Mouse (Mus musculus) brain, embryonic 18.5 days (tissue): ENCODE data around the gene Polrmt.

Experiments
- DNase-seq: peaks from one replicate; pipeline ENCODE4 v3.0.0-alpha.2; 2012; ENCODE audit warnings: low read depth, low spot score

The Polrmt gene

GRCm38 (mm10) chr10:79745898-79746773, at the start of gene Polrmt:
Polrmt (minus strand) TSS chr10:79746581.
- DNase-seq = peak; percentile 91

DNA sequence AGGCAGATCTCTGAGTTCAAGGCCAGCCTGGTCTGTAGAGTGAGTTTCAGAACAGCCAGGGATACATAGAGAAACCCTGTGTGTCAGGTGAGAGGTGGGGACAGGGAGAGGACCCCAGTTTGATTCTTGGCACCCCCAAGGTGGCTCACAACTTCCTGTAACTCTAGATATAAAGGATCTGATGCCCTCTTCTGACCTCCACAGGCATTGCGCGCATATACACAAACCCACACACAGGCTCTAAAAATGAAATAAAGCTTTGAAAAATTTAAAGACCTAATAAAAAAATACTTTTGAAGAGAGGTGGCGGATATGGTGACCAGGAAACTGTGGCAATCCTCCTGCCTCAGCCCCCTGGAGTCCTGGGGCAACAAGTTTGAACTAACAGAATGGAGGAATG, 49.5 kb upstream of the Polrmt start:
- no peak for DNase-seq

GRCm38 (mm10) chr10:79794491-79794931, 48.1 kb upstream of the Polrmt start:
- no peak for DNase-seq

- DNase-seq = no peak
These were observed 47.5 kb upstream of the Polrmt start for GRCm38 (mm10) chr10:79793738-79794490.

DNA sequence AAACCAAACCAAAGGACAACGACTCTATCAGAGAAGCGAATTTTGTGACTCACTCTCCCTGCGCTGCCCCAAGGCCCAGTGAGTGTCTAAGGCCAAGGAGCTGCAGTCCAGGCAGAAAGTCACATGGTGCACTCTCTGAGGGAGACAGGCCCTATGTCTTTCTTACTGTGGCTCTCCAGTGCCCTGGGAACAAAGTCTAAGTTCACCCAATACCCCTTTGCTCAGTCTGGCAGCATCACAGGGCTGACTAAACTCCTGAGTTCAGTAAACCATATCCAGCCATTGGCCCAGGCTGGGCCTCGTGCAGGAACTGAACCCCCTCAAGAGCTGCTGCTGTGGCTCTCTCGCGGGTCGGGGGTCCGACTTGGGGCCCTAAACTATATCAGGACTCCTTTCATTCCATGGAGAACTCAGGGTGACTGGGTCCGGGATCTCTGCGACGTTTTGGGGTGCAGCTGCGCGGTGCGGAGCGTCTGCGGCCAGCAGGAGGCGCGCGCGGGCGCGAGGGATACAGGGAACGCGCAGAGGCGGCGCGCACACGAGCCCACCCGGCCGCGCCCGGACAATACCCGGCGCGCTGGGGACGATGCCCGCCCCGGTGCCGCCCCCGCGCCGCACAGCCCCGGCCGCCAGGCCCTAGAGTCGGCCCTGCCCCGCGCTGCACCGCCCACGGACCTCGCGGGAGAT, 46.8 kb upstream of the Polrmt start, which contains the start of gene Palm:
Gene Palm, plus strand, starts transcription at position 522 of the 687 bp plus-strand sequence.
- no peak for DNase-seq

DNA sequence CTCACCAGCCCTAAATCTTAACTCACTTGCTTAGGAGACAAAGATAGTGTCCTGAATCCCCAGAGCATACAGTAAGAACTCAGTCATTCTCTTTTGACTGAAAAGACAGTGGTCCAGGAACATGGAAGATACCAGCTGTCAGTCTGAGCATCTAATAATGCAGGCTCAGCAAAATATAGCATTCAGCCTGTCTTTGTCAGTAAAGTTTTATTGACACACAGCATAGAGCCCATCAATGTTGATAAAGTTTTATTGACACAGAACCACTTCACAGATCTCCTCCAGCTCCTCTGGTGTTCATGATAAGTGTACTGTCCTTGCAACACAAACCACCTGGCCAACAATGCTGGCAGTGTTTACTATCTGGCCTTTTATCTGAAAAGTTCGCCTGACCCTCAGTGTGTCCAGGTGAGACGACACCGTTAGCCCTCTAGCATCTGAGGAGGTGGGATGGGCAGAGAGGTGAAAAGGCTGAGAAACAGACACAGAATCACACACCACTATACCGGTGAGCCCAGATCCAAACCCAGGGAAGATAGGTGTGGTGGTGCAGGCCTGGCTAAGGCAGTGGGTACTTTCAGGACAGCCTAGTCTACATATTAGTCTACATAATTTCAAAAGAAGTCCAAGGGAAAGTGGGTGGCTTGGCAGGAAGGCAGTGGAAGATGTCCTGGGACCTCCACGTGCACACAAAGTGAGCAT, 46.1 kb upstream of the Polrmt start:
- DNase-seq = no peak

DNA sequence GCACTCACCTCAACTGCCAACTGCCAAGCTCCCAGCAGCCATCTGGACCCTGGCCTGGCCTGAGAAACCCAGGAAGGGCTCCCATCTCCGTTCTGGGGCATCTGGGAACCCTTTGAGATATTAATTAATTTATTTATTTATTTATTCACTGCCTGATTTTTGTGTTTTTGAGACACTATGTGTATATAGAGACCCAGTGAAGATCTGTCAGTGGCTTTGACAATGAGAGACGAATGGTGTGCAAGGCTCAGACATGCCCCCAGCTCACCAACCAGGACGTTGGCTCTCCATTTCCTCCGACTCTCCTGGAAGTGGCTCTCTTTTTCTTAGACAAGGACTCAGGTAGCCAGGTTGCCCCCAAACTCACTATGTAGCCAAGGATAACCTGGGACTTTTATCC, 44.5 kb upstream of the Polrmt start, which contains the start of gene Prss57:
Gene Prss57, minus strand, starts transcription at position 101 of the 400 bp plus-strand sequence.
- DNase-seq = no peak

DNA sequence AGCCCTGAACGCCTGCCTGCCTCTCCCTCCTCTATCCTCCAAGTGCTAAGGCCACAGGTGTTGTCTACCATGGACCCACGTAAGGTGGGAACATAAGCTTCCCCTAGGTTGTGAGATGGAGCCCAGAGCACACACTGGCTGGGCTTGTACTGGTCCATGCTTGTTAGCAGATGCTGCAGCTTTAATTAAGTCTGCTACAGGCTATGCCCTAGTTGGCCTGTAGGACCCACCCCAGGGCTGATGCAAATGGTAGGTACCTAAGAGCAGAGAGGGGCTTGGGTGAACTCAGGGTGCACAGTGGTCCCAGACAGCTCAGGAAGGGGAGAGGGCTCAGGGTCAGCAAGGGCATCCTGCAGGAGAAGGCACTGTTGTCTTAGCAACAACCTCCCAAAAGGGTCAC, 43.2 kb upstream of the Polrmt start:
- no peak for DNase-seq

- DNase-seq = no peak
These were observed 42.2 kb upstream of the Polrmt start for GRCm38 (mm10) chr10:79788386-79789158.

DNA sequence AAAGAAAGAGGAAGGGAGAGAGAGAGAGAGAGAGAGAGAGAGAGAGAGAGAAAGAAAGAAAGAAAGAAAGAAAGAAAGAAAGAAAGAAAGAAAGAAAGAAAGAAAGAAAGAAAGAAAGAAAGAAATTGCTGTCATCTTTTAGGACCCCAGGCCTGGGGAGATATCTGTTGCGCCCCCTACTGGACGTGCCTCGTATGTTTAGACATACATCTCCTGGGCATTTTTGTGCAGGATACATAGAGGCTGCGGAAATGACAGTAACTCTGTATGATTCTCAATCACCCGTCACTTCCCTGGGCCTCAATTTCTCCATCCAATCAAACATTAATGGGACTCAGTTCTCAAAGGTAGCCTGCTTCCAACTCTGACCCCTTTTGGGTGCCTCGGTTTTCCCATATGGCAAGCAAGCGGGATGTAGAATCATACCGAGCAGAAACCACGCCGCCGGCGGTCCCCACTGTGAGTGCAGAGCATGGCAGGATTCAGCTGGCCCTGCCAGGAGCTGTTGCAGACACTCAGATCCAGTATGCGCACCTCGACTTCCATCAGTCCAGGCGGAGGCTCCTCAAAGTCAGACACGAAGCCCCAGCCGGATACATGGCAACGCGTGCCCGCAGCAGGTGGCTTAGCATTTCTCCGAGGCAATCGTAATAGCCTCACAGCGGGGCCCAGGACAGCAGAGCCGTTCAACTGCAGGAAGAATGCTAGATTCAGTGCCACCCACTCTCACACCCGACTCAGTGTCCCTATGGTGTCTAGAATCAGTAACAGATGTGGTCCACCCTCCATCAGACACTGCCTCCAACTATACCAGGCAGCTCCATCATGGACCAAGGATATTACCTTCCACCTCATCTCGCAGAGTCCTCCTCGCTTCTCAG, 37.8 kb upstream of the Polrmt start:
- DNase-seq = no peak

DNA sequence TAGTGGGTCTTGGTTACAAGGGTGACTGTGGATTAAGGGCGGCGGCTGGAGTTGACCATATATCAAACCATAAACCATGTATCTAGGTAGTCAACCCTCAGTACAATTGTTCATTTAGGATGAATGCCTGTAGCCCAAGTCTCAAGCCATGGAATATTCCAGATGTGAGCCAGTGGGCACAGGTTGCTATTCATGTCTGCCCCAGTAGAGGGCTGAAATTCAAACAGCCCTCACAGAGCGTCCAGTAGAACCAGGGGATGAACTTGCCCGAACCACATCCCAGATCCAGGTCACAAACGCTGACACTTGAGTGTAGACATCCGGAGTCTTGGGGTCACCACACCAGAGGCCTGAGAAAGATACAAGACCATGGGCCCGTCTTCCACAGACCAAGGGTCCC, 36.7 kb upstream of the Polrmt start:
- DNase-seq = no peak

GRCm38 (mm10) chr10:79781956-79782355, 35.6 kb upstream of the Polrmt start:
- no peak for DNase-seq

DNA sequence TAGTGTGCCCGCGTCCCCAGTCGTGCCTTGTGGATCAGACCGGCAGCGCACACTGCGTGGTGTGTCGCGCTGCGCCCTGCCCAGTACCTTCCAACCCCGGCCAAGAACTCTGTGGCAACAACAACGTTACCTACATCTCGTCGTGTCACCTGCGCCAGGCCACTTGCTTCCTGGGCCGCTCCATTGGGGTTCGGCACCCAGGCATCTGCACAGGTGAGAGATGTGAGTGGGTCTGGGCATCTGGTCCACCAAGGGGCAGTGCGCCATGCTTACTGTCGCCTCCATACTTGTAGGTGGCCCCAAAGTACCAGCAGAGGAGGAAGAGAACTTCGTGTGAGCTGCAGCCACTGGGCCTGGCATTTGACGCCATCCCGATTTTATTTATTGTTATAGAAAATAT, 34.8 kb upstream of the Polrmt start:
- DNase-seq = no peak

- DNase-seq = peak; percentile 62
These were observed 34.3 kb upstream of the Polrmt start for GRCm38 (mm10) chr10:79780664-79781015.

GRCm38 (mm10) chr10:79779784-79780663, 33.6 kb upstream of the Polrmt start:
- DNase-seq = peak; percentile 90

DNA sequence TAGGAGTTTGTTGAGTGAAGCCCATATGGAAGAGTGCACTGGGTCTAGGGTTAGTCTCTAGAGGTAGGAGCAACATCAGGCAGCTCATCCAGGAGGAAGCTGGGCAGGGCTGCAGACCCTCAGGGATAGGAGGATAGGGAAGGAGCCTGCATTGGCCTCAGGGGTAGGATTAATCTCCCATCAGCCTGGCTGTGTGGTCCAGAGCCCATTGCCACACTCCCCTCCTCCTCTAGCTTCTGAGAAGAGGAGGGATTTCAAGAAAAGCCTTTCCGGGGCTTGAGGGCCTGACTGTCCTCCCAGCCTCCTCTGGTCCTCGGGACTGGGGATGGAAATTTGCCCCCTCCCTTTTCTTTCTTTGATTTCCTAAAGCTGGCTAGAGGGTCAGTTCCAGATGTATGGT, 32.8 kb upstream of the Polrmt start:
- DNase-seq = no peak

- DNase-seq = no peak
These were observed 31.6 kb upstream of the Polrmt start for GRCm38 (mm10) chr10:79778006-79778405.

- DNase-seq = no peak
These were observed 30.7 kb upstream of the Polrmt start, which contains the start of gene Fstl3 for GRCm38 (mm10) chr10:79777103-79777531. Fstl3 (plus strand) TSS chr10:79777272.
